Mouse (Mus musculus): Measurements from ENCODE around the gene H2-D1. TPM values are rescaled to one million over a fixed set of nuclear protein-coding genes. Genes with fewer than 3 reads are reported as not detected.

Gene H2-D1
- 69.7 and 73.2 TPM in 2 replicates for polyA plus RNA-seq (2014; fragmentation: Nextera tagmentation; extraction: Ambion mirVana)

GRCm38 (mm10) chr17:35262664-35263522 lies at the start of gene H2-D1:
H2-D1 (plus strand) TSS chr17:35262730.
- Histone ChIP-seq H3K4me3 (ENCODE audit: low read depth, low read length) (peak within 1 kb of the TSS; percentile 65), H3K36me3 (ENCODE audit: insufficient read depth) (no peaks in the 10 kb centered on the region), H3K4me2 (peak within 1 kb of the TSS; percentile 98), H3K9me3 (ENCODE audit: low read depth, low read length) (no peaks in the 10 kb centered on the region), H3K9ac (peak within 1 kb of the TSS; percentile 58), H3K27ac (ENCODE audit: low read depth) (no peak within 1 kb of the TSS), H3K27me3 (ENCODE audit: insufficient read depth, low read length) (peaks cover 16% of the 10 kb centered on the region; the same call in 1 of the 2 replicates), H3K4me1 (ENCODE audit: insufficient read depth) (no peaks in the 10 kb centered on the region)
- no peak for TF ChIP-seq CTCF (IDR thresholded peaks at IDR 0.05; ENCODE audit: low read depth)
- peak; percentile 92 for DNase-seq
- WGBS, result under 1% methylated on average over 72 of the region's 73 CpGs
- peak; percentile 87 for ATAC-seq (ENCODE audit: insufficient read depth)

- TF ChIP-seq CTCF (IDR thresholded peaks at IDR 0.05; ENCODE audit: low read depth), result no peak
These were observed 49.5 kb upstream of the H2-D1 start for GRCm38 (mm10) chr17:35213071-35213470.

DNA sequence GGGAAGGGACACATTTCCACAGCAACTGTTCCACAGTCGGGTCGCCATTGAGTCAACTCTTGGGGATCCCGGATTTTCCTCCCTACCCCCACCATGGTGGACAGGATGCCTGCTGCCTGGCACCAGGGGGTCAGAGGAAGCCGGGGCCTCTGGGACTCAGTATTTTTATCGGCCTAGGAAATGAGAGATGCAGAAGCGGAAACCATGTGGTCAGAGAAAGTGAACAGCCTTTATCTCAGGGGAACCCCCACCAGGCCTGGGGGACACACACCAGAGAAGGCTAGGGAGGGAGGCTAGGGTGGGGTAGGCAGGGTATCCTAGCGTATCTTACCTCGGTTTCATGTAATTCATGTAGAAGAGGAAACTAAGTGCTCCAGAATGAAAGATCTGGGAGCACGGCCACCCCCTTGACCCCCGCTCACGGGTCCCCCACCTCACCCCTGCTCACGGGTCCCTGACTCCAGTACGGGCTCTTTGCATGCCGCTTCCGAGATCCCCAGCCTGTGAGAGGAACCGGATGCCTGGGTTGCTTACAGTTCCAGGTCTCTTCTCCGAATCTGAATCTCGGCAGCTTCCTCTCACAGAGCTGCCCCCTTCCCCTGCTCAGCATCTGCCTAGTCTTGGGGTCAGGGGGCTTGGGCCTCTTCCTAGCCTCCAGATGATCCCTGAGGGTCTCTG lies 43.9 kb upstream of the H2-D1 start:
- H3K4me1 ChIP-seq (ENCODE audit: insufficient read depth), result no peaks in the 10 kb centered on the region
- H3K36me3 ChIP-seq (ENCODE audit: insufficient read depth), result peaks cover 23% of the 10 kb centered on the region
- H3K4me2 ChIP-seq, result 0 out of 2 replicates have a peak overlapping the region, but pooled peaks have one; percentile 23
- no peak for TF ChIP-seq CTCF (IDR thresholded peaks at IDR 0.05; ENCODE audit: low read depth)
- peak; percentile 58; the same call in 1 of the 2 replicates for ATAC-seq (ENCODE audit: insufficient read depth)
- no peaks in the 10 kb centered on the region for H3K9me3 ChIP-seq (ENCODE audit: low read depth, low read length)
- no peak overlapping the region for H3K4me3 ChIP-seq (ENCODE audit: low read depth, low read length)
- peak overlapping the region; percentile 46 for H3K27ac ChIP-seq (ENCODE audit: low read depth)
- H3K9ac ChIP-seq, result 0 out of 2 replicates have a peak overlapping the region, but pooled peaks have one; percentile 13
- H3K27me3 ChIP-seq (ENCODE audit: insufficient read depth, low read length), result no peaks in the 10 kb centered on the region
- peak; percentile 61 for DNase-seq
- WGBS, result 64% methylated on average over 18 of the region's 18 CpGs

More at GRCm38 (mm10) chr17:35213071-35213470, 49.5 kb upstream of the H2-D1 start:
- Histone ChIP-seq H3K9ac (no peak overlapping the region), H3K4me1 (ENCODE audit: insufficient read depth) (no peaks in the 10 kb centered on the region), H3K9me3 (ENCODE audit: low read depth, low read length) (no peaks in the 10 kb centered on the region), H3K36me3 (ENCODE audit: insufficient read depth) (no peaks in the 10 kb centered on the region), H3K4me2 (no peak overlapping the region), H3K27me3 (ENCODE audit: insufficient read depth, low read length) (no peaks in the 10 kb centered on the region), H3K27ac (ENCODE audit: low read depth) (no peak overlapping the region), H3K4me3 (ENCODE audit: low read depth, low read length) (no peak overlapping the region)
- WGBS, result 88% methylated on average over 5 of the region's 5 CpGs
- no peak for ATAC-seq (ENCODE audit: insufficient read depth)
- no peak for DNase-seq

- Histone ChIP-seq H3K36me3 (ENCODE audit: insufficient read depth) (peaks cover 23% of the 10 kb centered on the region), H3K27ac (ENCODE audit: low read depth) (0 out of 2 replicates have a peak overlapping the region, but pooled peaks have one; percentile 32), H3K9ac (no peak overlapping the region), H3K9me3 (ENCODE audit: low read depth, low read length) (no peaks in the 10 kb centered on the region), H3K4me2 (no peak overlapping the region), H3K4me1 (ENCODE audit: insufficient read depth) (no peaks in the 10 kb centered on the region), H3K27me3 (ENCODE audit: insufficient read depth, low read length) (no peaks in the 10 kb centered on the region), H3K4me3 (ENCODE audit: low read depth, low read length) (no peak overlapping the region)
- no peak for ATAC-seq (ENCODE audit: insufficient read depth)
- DNase-seq, result no peak
- no peak for TF ChIP-seq CTCF (IDR thresholded peaks at IDR 0.05; ENCODE audit: low read depth)
- WGBS, result 66% methylated on average over 6 of the region's 6 CpGs
These were observed 42.9 kb upstream of the H2-D1 start for GRCm38 (mm10) chr17:35219601-35220041.

GRCm38 (mm10) chr17:35220156-35220952 lies 42.2 kb upstream of the H2-D1 start, which contains the start of gene Gm16181:
Gm16181 (plus strand) TSS chr17:35220834.
- 54% methylated on average over 28 of the region's 28 CpGs for WGBS
- no peak within 1 kb of the TSS for H3K4me2 ChIP-seq
- no peak for TF ChIP-seq CTCF (IDR thresholded peaks at IDR 0.05; ENCODE audit: low read depth)
- peak within 1 kb of the TSS; percentile 20; the same call in 1 of the 2 replicates for H3K9ac ChIP-seq
- peak within 1 kb of the TSS; percentile 78; the same call in 1 of the 2 replicates for H3K27ac ChIP-seq (ENCODE audit: low read depth)
- no peaks in the 10 kb centered on the region for H3K4me1 ChIP-seq (ENCODE audit: insufficient read depth)
- peak; percentile 50 for ATAC-seq (ENCODE audit: insufficient read depth)
- H3K36me3 ChIP-seq (ENCODE audit: insufficient read depth), result peaks cover 27% of the 10 kb centered on the region
- H3K27me3 ChIP-seq (ENCODE audit: insufficient read depth, low read length), result no peaks in the 10 kb centered on the region
- no peaks in the 10 kb centered on the region for H3K9me3 ChIP-seq (ENCODE audit: low read depth, low read length)
- peak; percentile 61 for DNase-seq
- no peak within 1 kb of the TSS for H3K4me3 ChIP-seq (ENCODE audit: low read depth, low read length)

GRCm38 (mm10) chr17:35222299-35222698 lies 40.2 kb upstream of the H2-D1 start:
- Histone ChIP-seq H3K4me1 (ENCODE audit: insufficient read depth) (no peaks in the 10 kb centered on the region), H3K4me2 (no peak overlapping the region), H3K9ac (no peak overlapping the region), H3K4me3 (ENCODE audit: low read depth, low read length) (no peak overlapping the region), H3K27me3 (ENCODE audit: insufficient read depth, low read length) (no peaks in the 10 kb centered on the region), H3K9me3 (ENCODE audit: low read depth, low read length) (no peaks in the 10 kb centered on the region), H3K27ac (ENCODE audit: low read depth) (peak overlapping the region; percentile 52; the same call in 1 of the 2 replicates), H3K36me3 (ENCODE audit: insufficient read depth) (peaks cover 34% of the 10 kb centered on the region)
- DNase-seq (peak; percentile 45), ATAC-seq (ENCODE audit: insufficient read depth) (no peak)
- 57% methylated on average over 6 of the region's 6 CpGs for WGBS
- TF ChIP-seq CTCF (IDR thresholded peaks at IDR 0.05; ENCODE audit: low read depth), result no peak; the same call in 1 of the 2 replicates
